Mouse (Mus musculus) layer of hippocampus, adult 9-10 months (tissue): ENCODE measurements at regions not wholly inside any gene's neighbourhood (a gene's known extent, or its start where the extent isn't known, plus 50 kb on each side); places are given as distances from the start of the nearest gene placed in this dataset.
"Not testable (repeated sequence)": the region's sequence is repeated elsewhere in the genome, so short reads cannot be mapped to it uniquely, and the experiment has no call there.

ENCODE experiments used
- DNase-seq: peaks from one replicate; pipeline ENCODE4 v3.0.0; 2022; ENCODE audit warnings: low spot score

DNA sequence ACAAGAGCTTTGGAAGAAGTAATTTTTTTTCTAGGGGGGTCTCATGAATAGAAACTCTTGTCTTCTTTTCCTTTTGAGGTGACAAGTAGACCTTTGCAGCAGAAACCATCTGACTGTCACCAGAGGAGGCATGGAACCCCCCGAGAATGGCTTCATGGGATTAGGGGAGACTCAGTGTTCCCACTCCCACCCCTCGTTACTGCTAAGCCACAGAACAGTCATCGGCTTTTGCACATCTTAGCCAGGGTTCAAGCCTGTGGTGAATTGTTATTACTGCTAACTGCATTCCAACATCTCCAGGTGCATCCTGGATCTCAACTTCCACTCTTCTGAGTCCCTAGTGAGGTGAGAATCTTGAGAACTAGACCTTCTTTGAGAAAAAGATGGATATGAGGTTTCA, 180.9 kb downstream of the Enc1 start:
- no peak for DNase-seq

DNA sequence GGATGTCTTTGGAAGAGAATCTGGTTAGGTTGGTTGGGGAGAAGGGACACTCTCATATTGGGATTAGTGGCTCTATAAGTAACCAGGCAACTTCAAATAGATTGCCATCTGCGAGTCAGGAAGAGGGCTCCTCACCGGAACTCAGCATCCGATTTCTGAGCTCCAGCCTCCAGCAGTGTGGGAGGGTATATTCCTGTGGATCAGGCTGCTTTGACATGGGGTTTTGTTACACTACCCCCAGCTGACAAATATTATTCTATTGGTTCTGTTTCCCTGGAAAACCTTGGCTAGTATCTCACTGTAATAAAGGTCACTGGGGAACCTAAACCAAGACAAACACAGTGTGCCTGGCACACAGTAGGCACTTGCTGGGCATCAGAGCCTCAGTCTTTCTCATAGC, 179.9 kb downstream of the Enc1 start:
- DNase-seq, result no peak

DNA sequence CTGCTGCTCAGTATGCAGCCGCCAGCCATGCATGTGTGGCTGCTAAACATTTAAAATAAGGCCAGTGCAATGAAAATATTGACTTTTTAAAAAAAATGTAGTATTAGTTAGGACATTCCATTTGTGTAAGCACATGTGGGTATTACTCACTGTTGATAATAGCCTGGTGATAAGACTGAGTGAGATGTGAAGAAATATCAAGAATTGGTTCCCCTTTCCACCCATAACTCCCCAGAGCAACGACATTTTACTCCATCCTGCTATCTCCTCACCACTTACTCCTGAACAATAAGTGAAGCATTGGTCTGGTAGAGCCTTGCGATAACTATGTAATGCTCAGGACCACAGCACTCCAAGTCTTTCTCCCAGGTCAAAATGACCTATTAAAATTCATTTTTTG, 178.2 kb downstream of the Enc1 start:
- no peak for DNase-seq

DNA sequence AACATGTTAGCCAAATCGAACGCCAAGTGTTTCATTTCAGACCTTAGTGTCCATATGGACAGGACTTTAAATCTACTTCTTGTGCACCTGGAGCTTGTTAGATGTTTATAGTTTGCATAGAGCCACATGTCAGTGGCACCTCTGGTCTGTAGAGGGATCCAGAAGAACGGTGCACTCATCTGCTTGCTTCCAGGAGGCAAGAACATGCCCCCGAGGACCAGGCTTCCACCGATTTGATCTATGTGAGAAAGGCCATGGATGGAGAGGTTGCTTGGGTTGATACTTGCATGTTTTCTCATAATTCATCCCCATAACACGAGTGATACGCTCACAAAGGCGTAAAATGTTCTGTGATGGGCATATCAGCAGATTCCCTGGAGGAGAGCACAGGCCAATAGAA, 177.8 kb downstream of the Enc1 start:
- DNase-seq, result no peak

DNA sequence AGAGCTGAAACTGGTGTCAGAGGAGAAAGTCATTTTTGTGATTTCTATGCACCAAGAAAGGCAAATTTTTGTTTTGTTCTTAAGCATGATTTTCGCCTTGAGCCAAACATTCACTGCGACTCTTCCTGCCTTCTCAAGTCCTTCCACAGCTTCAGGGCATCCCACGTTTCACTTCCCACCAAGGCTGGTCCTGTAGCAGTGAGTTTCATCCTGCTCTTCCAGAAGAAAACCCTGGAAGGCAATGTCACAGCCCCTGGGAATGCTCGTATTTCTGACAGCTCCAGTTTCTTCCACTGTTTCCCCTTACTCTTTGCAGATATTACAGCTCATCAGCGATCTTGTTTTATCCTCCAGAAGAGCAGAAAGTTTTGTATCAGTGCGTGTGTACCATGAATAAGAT, 177.2 kb downstream of the Enc1 start:
- DNase-seq, result no peak

DNA sequence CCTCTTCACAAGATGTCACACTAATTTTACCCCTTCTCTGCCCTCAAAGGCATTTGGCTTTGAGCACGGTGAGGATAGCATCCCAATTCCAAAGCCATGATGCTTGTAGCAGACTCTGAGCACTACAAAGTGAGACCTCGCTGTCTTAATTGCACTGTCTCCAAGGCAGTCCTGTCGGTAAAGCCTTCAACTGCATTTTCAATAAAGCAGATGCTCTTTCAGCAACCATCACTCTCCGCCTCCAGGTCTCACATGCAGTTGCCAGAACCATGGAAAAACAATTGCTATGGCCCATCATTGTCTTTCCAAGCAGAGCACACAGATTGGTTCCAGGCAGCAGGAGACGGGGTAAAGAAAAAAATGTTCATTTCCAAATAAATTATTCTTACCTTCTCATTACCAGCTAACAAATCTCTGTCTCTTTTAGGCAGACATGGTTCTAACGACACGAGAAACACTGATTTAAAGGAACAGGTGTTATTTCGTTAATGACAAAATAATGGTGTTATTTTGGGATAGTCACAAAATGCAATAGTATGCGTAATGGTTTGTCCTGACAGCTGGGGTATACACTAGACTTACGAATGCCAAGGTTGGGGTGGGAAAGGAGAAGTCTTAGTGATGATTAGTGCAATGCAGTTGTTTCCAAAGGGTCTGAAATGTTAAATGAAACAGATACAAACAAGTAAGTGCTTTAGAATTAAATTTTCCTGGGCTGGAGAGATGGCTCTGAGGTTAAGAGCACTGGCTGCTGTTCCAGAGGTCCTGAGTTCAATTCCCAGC, 175.2 kb downstream of the Enc1 start:
- no peak for DNase-seq

DNA sequence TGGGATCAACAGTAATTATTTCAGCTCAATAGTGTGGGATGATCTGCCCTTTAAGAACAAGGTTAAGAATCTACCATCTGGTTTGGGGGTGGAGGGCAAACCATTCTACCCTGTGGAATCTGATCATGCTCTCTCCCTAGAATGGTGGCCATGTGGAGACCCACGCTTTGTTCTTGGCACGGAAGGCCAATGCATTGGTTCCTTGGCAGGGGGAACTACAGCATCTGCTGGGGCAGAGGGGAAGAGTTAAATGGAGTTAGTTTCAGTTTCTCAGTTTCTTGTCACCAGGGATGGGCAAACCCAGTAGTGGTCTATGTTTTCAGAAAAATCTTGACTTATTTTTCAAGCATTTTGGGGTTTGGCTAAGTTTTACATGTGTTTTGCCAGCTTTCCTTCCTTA, 174.5 kb downstream of the Enc1 start:
- no peak for DNase-seq

DNA sequence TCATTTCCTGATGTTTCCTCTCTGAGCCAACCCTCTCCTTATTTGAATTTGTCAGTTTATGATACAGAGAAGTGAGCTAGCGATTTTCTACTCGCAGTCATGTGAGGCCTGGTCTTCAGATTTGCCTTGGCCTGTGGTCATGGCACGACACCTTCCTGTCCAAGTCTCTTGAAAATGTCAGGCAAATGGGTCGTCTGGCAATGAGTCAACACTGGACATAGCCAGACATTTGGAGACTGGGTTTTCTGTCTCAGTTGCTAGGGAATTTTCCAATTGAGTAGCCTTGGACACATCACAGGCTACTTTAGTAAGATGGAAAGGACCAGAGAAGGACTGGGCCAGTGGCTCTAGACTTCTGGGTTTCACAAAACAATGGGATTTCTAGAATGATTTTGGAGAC, 171.2 kb downstream of the Enc1 start:
- DNase-seq, result no peak

DNA sequence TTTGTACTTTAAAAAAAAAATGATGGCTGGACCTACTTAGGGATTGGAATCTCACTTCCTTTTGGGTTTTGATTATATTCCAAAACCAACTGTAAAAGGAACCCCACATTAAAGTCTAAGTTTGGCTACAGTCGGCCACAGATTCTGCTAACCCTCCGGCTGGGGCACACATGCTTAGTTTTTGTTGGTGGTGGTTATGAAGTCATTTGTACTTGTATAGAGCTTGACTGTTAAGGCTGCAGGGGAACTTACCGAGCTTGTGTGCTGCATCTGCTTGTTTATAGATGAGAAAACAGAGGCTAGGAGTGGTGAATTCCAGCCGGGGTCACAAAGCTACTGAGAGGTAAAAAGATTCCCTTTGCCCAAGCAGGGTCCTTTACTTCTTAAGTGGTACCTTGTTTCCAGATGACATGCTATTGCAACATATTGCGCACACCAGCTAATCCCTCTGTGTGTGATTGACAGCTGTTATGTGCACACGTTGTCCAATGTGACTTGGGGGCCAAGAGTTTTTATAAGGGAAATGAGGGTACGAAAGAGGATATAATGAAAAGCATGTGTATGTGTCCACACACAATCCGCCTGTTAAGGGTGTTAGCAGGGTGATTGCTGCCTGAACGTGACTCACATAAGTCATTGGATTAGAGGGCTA, 169.8 kb downstream of the Enc1 start:
- DNase-seq, result no peak

DNA sequence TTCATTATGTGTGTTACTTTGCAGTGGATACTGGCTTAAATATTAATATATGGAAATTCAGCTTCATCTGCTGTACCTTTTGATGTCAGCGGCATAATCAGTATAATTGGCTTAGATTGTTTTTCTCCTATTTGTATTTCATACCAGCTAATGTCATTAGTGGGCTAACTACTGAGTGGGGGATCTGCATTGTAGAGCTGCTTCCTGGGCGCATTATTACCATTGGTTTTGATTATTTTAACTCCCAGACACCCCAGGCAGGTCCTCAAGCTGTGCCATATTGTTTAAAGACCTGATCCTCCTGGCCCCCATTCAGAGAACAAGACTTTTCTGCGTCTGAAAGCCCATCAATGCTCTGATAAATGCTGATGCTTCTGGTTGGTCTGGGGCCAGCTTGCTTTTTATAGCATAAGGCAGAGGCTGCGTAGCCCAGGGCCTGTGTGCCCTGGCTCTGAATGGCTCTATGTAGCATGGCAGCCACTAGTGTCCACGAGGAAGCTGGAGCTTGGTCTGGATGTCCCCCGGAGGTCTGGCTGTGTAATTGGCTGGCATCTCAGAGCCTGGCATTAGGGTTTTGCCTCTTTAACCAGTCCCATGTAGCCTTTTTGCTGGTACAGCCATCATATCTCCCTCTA, 169.1 kb downstream of the Enc1 start:
- no peak for DNase-seq

DNA sequence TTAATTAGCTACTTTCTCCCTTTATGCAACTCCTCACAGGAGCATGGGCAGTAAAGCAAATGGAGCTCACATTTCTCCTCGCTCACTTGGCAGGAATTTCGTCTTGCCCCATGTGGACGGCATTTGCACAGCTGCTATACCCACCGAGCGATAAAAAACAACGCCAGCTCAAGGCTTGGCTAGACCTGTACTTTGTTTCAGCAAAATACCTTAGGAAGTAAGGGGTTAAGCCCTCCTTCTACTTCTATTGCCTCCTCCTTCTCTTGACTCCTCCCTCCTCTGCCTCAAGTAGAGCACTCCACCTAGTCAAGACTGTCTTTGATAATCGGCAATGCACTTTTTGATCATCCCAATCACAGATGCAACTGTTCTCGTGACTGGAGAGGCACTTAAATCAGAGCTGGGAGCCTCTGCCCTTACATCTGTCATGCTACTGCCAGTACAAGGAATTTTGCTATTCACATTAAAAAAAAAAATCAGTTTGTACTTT, 168.4 kb downstream of the Enc1 start:
- no peak for DNase-seq

DNA sequence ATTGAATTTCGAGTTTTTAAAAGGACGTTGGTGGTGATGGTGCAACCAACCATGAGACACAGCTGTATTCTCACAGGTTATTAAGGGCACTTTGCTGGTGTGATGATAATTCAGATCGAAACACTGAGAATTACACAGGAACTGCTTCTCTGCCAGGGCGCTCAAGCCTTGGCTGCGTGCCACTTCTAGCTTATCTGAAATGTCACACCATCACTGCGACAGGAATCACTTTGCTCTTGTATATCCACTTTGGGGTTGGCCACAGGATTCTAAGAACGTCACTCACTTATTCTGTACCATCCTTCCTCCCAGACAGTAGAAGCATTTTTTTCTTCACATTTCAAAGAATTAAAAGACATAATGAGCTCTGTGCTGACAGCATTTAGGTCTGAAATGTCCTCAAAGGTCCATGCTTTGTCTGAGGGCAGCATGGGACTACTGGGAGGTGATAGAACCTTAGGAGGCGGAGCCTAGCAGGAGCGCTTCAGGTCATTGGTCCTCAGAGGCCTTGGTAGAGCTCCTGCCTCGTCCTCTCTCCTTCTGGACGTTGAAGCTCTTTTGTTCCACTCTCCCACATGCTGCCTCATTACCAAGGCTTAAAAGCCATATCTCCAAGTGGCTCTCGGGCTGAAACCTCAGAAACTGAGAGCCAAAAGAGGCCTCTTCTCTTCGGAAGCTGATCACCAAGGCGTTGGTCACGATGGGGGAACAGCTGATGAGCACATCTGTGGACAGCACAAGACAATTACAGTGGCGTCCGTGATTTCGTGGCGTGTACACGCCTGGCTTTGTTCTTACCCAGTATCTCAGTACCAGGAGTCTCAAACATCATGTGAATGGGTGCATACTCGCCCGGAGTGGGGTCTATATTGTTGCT, 167.7 kb downstream of the Enc1 start:
- DNase-seq, result no peak

DNA sequence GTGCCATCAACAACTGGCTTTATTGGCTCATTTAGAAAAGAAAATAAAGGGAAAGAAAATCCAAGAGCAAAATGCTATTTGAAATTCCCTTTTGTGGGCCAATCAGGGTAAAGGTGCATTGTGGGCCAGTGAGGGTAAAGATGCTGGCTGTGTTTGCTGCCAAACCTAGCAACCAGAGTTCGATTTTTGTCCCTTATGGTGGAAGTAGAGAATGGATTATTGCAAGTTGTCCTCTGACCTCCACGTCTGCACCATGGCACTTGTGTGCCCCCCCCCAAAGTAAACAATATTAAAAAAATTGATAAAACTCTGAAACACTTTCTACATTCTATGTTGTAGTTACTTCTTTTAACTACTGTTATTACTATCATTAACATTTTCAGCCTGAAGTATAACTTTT, 166.9 kb downstream of the Enc1 start:
- no peak for DNase-seq

DNA sequence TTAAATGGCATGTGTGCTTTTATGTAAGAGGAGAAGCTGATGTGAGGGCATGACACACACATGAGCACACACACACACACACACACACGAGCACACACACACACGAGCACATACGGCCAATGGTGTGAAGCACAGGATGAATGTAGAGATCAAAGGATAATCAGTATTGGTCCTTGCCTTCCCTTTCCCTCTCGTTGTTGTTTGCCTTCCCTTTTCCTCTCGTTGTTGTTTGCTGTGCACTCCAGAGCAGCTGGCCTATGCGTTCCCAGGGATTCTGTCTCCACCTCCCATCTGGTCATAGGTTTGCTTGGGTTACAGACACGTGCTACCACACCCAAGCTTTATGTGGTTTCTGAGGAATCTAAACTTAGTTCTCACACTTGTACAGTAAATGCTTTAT, 165.8 kb downstream of the Enc1 start:
- no peak for DNase-seq

DNA sequence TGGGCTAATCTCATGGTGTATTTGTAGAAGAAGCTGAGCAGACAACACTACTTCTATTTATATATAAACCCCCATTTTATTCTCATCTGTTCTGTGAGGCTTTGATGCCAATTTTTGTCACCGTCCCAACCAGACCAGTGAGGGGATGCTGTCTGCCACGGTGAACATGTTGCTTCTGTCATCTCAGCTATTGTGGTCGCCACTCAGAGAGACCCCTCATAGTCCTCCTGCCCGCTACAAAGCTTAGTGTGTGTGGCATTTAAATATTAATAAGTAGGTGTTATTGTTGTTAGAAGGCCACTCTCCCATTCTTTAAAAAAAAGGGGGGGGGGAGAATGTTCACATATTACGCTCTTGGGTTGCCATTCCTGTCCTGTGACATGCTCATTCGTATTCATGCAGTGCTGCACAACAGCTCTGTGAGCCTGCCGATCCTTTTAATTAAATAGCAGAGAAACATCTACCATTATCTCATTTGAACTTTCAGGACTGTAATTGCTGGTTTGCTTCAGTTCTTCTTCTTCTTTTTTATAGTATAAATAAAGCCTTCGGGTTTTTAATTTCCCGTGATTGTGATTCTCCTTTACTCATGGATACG, 161.4 kb downstream of the Enc1 start:
- DNase-seq, result no peak

DNA sequence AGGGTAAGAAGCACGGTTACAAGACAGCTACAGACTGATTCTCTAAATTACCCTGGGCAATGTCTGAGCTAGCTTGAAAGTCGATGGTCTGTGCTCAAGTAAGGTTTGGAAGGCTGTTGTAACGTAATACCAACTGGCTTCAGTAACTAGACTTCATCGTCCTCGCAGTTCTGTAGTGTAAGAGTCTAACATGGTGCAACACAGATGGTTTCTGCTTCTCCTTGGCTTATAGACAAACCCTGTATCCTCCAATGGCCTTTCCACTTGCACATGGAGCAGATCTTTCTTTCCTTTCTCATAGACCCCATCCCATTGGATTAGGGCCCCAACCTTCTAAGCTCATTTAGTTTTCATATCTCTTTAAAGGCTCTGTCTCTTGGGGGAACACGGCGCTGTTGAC, 160.7 kb downstream of the Enc1 start:
- no peak for DNase-seq

DNA sequence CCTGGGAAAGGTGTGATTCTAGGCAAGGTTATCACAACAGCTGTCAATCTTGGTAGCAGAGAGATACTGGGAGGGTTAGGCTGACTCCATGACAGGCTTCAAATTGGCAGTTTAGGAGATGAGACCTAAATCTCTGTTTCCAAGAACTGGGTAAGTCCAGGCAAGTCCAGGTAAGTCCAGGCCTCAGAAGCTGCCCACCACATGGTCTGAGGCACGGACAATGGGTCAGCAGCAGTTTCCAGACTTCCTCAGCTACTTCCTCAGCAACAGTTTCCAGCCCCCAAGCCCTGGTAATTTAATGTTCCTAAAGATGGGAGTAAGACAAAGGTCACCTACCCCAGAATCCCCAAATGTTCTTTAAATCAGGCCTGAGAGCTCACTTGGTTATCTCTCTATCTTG, 157.1 kb downstream of the Enc1 start:
- no peak for DNase-seq

DNA sequence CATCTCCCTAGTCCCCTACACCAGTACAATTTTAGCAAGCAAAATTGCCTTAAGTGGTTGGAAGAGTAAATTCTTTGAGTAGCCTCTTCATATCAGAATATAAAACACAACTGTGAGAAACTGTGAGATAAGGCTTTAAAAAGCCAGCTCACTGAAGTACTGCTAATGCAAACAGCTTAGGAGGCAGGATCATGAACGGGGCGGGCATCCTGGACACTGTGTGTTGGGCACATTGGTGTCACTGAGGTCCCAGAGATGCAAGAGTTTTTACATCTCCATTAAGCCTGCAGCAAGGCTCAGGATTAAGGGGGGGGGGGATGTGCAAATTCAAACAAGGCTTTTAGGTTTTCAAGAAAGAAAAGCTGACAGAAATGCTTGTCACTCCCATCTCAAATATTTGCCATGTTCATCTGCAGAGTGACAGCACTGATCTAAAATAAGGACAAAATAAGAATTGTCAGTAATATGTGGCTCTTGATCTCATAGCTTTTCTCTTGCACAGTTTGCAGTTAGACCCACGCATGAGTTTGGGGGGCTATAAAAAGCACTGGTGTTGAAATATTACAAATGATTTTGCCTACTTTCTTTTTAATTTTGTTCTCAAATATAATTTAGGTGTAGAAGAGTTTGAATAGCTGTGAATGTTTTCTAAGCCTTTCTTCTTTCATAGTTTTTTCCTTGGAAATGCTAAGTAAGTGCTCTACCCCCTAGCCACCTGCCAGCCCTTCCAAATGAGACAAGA, 156.2 kb downstream of the Enc1 start:
- no peak for DNase-seq

DNA sequence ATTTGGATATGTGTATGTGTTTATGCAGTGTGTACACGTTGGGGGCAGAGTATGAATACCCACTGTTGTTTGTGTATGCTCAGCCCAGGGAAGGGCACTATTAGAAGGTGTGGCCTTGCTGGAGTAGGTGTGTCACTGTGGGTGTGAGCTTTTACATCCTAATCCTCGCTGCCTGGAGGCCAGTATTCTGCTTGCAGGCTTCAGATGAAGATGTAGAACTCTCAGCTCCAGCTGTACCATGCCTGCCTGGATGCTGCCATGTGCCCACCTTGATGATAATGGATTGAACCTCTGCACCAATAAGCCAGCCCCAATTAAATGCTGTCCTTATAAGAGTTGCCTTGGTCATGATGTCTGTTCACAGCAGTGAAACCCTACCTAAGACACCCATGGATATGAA, 155.4 kb downstream of the Enc1 start:
- not testable (repeated sequence) for DNase-seq

DNA sequence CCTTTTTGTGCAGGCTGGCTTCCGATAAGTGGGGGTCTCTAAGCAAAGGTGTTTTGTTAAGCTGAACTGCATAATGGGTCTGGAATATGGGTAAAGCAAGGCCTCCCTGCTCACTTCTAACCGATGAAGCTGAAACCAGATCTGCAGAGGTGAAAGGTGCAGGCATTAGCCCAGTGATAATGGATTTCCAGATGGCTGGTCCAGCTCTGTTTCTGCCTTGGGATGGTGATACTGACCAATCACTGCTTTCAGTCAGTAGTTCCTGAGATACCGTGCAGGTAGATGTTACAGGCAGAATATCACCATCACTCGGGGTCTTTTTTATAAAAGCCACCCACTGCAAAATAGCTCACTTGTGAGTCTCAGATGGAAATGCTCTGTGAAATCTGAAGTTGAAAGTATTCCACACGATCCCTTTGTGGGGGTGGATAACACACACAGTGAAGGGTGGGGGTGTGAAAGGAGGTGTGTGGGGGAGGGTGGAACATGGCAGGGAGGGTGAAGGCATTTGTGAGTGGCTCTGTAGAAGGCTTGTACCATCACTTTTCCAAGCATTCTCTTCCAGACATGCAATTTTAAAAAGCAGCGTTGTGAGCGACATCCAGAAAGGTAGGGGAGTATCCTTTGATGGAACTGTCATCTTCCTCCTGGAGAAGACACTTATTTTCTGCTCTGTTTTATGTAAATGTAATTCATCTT, 154.0 kb downstream of the Enc1 start:
- no peak for DNase-seq

DNA sequence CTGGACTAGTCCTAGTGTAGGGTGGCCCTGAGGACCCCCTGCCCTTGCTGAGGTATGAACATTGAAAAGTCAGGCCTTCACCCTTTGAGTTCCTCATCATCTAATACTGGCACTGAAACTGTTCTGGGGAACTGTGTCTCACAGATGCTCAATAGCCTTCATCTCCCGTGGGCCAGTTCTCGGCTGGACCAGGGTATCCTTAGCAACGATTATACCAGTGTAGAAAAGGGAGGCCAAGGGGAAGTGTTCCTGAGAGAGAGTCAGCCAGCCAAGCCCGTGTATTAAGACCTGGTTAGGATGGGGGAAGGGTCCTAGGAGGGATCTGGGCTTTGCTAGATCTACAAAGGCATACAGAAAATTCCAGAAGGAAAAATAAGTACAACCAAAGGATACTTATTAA, 153.2 kb downstream of the Enc1 start:
- no peak for DNase-seq
